In genomic region chr14:47074045-47074666, GRCm38 (mm10) we compare ENCODE assay signal across 9 mouse cellular contexts.
DNase-seq lines count a peak whose midpoint lies in the region; ATAC-seq lines count a peak whose summit lies in the region.
"Had no signal": no experiment of that assay in that cellular context is flagged by ENCODE, and none has a peak within 500 bp of the region (broad histone marks: within the 10 kb centered on the region; RNA-seq: fewer than 3 reads in every experiment).

No protein-coding gene starts in this region.

- intact Hi-C loops in left cerebral cortex, postnatal 4 days (cut with DNase I): no loop called here
- intact Hi-C loops in heart, postnatal 36 days (cut with DNase I): no loop called here

- ATAC-seq in cerebellum, adult (ENCODE audit: insufficient number of reproducible peaks, low FRiP score, low TSS enrichment): no peak
- ATAC-seq: Patski had no signal

- peak; percentile 18 for DNase-seq in cerebellum, adult 8-10 months
- peak; percentile 21 for DNase-seq in left cerebral cortex, postnatal 4 days
- no peak for DNase-seq in left cerebral cortex, adult 18-20 months (ENCODE audit: low spot score in 2 of 2)
- peak; percentile 3 for DNase-seq in adipocyte (ENCODE audit: low spot score)
- DNase-seq in heart, postnatal 36 days: peak; percentile 45 to 57
- peak; percentile 80 for DNase-seq in testis, postnatal 14 days (ENCODE audit: low spot score)
- DNase-seq in spleen, postnatal 14 days (ENCODE audit: low spot score in 2 of 2): no peak

Comparison
In these comparisons a context has a peak if more than half of its experiments do, and no peak if none do; other contexts are left out.
1. DNase-seq: peak in cerebellum, adult 8-10 months (single experiment), left cerebral cortex, postnatal 4 days (single experiment), adipocyte (single experiment), heart, postnatal 36 days (2 of 2) and testis, postnatal 14 days (single experiment); none in left cerebral cortex, adult 18-20 months (0 of 2) and spleen, postnatal 14 days (0 of 2).